Mouse (Mus musculus): ENCODE measurements at regions not wholly inside any gene's neighbourhood (a gene's known extent, or its start where the extent isn't known, plus 50 kb on each side); places are given as distances from the start of the nearest gene placed in this dataset.
"Not testable (repeated sequence)": the region's sequence is repeated elsewhere in the genome, so short reads cannot be mapped to it uniquely, and the experiment has no call there.

GRCm38 (mm10) chr6:22789731-22790130 lies 85.6 kb upstream of the Ptprz1 start:
- DNase-seq (ENCODE audit: low spot score in 2 of 2), result not testable (repeated sequence)

GRCm38 (mm10) chr6:22791801-22792200 lies 83.5 kb upstream of the Ptprz1 start:
- no peak for DNase-seq (ENCODE audit: low spot score in 2 of 2)

DNA sequence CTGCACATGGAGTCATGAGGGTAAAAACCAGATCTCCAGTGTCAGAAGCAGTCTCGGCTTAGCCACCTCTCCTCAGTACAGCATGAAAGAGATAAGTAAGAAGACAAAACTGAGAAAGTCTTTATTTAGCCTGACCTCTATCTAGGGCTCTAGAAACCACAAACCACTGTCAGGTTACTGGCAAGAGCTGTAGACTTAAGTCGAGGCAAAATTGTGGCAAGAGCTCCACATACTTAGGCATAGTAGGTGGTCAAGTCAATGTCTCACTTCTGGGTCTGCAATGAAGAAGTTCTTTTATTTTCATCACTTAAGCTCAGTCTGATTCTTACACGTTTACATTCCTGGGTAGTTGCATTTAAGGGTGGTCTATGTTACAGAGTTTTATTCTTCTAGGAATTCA lies 82.7 kb upstream of the Ptprz1 start:
- no peak for DNase-seq (ENCODE audit: low spot score in 2 of 2)

- peak; percentile 43 to 69 for DNase-seq (ENCODE audit: low spot score in 2 of 2)
Measured at GRCm38 (mm10) chr6:22794071-22794721, 81.1 kb upstream of the Ptprz1 start.

GRCm38 (mm10) chr6:22794755-22795154 lies 80.5 kb upstream of the Ptprz1 start:
- no peak for DNase-seq (ENCODE audit: low spot score in 2 of 2)

DNA sequence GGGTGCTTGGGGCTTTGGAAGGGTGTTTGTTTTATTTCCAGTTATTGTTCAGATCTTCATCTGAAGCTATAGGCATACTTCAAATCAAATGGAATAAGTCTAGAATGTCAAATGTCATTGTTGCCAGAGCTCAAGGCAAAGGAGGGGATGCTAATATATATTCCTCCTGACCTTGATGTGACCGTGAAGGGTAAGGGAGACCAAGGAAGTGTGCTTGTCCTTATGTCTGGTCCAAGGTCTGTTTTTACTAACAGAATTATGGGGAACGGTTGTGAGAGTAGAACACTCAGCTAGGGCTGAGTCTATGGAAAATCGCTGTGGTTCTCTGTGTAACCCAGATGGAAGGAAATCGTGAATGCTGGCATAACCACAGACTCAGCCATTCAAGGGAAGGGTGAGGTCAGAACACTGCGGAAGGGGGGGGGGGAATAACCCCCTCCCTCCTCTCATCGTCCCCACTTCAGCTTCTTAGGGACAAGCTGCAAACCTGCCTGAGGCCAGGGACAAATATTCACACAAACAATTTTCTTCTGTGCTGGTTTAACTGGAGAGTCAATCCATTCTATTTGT lies 79.9 kb upstream of the Ptprz1 start:
- DNase-seq (ENCODE audit: low spot score in 2 of 2), result no peak

- no peak for DNase-seq (ENCODE audit: low spot score in 2 of 2)
Measured at GRCm38 (mm10) chr6:22801908-22802307, 73.4 kb upstream of the Ptprz1 start.

DNA sequence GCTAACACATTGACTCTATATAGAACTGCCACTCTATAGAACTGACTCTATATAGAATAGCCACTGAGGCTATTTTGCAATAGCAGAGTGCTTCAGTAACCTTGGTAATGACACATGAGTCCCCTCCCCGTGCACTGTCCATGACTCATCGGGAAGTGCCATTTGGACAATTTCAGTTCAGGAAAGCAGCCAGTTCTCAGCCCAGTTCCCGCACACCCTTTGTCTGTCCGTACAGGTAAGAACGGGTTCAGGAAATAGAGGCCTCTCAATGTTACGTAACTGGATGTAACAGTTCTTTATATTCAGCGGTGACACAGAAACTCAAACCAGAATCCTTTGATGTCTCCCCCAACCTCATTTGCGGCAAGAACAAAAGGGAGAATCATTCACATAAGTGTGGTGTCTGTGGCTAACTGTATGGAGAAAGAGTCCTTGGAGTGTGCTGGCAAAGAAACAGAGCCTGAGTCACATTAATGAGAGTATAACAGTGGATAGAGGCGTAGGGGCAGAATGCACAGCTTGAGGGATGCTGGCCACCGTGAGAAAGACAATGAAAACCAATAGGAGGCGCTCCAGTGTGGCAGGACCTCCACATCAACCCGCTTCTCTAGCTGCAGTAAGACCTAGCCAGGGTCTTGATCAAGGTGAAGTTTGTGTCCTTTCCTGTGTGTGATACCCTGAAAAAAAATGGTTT lies 72.8 kb upstream of the Ptprz1 start:
- DNase-seq (ENCODE audit: low spot score in 2 of 2), result no peak

DNA sequence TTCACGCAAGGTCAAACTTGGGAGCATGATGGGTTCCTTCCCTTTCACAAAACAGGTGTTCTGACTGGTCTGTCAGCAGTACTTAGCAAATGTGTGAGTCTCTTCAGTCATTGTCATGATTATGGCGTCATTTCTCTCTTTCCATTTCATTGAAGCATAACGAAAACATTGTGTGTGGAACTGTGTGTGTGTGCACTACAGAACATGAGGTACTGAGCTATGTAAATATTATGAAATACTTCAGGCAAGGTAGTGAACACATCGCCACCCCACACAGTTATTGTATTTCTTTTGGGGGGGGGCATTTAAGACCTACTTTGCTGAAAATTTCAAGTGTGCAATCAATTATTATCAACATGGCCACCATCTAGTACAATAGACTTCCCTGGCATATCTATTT lies 71.4 kb upstream of the Ptprz1 start:
- no peak for DNase-seq (ENCODE audit: low spot score in 2 of 2)

GRCm38 (mm10) chr6:22825086-22825768 lies 50.1 kb upstream of the Ptprz1 start:
- DNase-seq (ENCODE audit: low spot score in 2 of 2), result peak in 1 of 2 experiments; percentile 23

Small RNA genes lying in the stretch of these regions (microRNA-seq; reads per million reads assigned to microRNA genes)
- gene Gm25942, result 0 reads per million in 2 experiments
